Mouse (Mus musculus) ovary, adult 2 months (tissue): ENCODE measurements around the gene Slc25a28. TPM values are rescaled to one million over a fixed set of nuclear protein-coding genes. Genes with fewer than 3 reads are reported as not detected.

Experiments used
- polyA plus RNA-seq: library from polyadenylated mRNA; depleted of rRNA; stranded (reverse); fragments of >200 nt; gene quantifications from 2 replicates; pipeline ENCODE4 v1.2.3, GENCODE M21; 2012; rRNA removed

Gene Slc25a28
- polyA plus RNA-seq, result 152 and 176 TPM in 2 replicates

GRCm38 (mm10) chr19:43674730-43675524 lies at the start of gene Slc25a28:
Slc25a28 (minus strand) TSS chr19:43674881.

GRCm38 (mm10) chr19:43689419-43690246 lies 15.0 kb upstream of the Slc25a28 start, which contains the start of gene Entpd7:
Entpd7 (plus strand) TSS chr19:43689672.

Other genes starting within 250 kb of the Slc25a28 start
- 6.7 and 8.8 TPM in 2 replicates for gene Cnnm1, start 234.4 kb downstream of the Slc25a28 start, polyA plus RNA-seq
- gene Got1, start 150.3 kb downstream of the Slc25a28 start, polyA plus RNA-seq, result 35.6 and 47.0 TPM in 2 replicates
- not detected in 2 replicates for gene Nkx2-3, start 62.6 kb downstream of the Slc25a28 start, polyA plus RNA-seq
- gene Entpd7, start 14.8 kb upstream of the Slc25a28 start, polyA plus RNA-seq, result 5.8 and 6.5 TPM in 2 replicates
- gene Cutc, start 78.1 kb upstream of the Slc25a28 start, polyA plus RNA-seq, result 3.3 and 4.4 TPM in 2 replicates
- 11.6 and 14.9 TPM in 2 replicates for gene Cox15, start 78.1 kb upstream of the Slc25a28 start, polyA plus RNA-seq
- gene Abcc2, start 107.3 kb upstream of the Slc25a28 start, polyA plus RNA-seq, result 0.28 and 0.41 TPM in 2 replicates